Mouse (Mus musculus) heart, postnatal 0 days (tissue): ENCODE data around the gene Olfr288. TPM values are rescaled to one million over a fixed set of nuclear protein-coding genes. Genes with fewer than 3 reads are reported as not detected.
A peak's percentile ranks its signal among the peaks of the same experiment; 100 is the strongest.

Source experiments
- ATAC-seq: fragments of 200-750 bp; cut with Nextera tagmentation; 2 replicates; pipeline ENCODE4 v1.8.0; 2017; ENCODE audit warnings: low read depth, moderate number of reproducible peaks, moderate library complexity; ENCODE audit not compliant: insufficient read depth
- DNase-seq: peaks from one replicate; pipeline ENCODE4 v3.0.0-alpha.2; 2016; ENCODE audit warnings: low spot score
- H3K27ac ChIP-seq: fragments of 300-500 bp; sonication (generic); 2 replicates; pipeline ENCODE4 v1.5.1; 2014; ENCODE audit warnings: low read depth, mild to moderate bottlenecking
- H3K27me3 ChIP-seq: fragments of 300-500 bp; sonication (generic); 2 replicates; pipeline ENCODE4 v1.6.1; 2014; ENCODE audit warnings: low read length, mixed read lengths; ENCODE audit not compliant: control insufficient read depth, insufficient read depth
- H3K36me3 ChIP-seq: fragments of 300-500 bp; sonication (generic); replicated peaks from 2 replicates; pipeline ENCODE4 v1.6.1; 2014; ENCODE audit warnings: low read length, mixed read lengths; ENCODE audit not compliant: control insufficient read depth, insufficient read depth
- H3K4me1 ChIP-seq: fragments of 300-500 bp; sonication (generic); 2 replicates; pipeline ENCODE4 v1.6.1; 2014; ENCODE audit warnings: antibody characterized with exemption; ENCODE audit not compliant: control insufficient read depth, insufficient read depth
- H3K4me2 ChIP-seq: fragments of 300-500 bp; sonication (generic); 2 replicates; pipeline ENCODE4 v1.6.1; 2014; ENCODE audit warnings: low read depth, mild to moderate bottlenecking, low read length, moderate library complexity
- H3K4me3 ChIP-seq: fragments of 300-500 bp; sonication (generic); 2 replicates; pipeline ENCODE4 v1.5.1; 2014; ENCODE audit warnings: low read depth, low read length
- H3K9ac ChIP-seq: fragments of 300-500 bp; sonication (generic); replicated peaks from 2 replicates; pipeline ENCODE4 v1.6.1; 2014; ENCODE audit warnings: low read depth, low read length, mixed read lengths
- H3K9me3 ChIP-seq: fragments of 300-500 bp; sonication (generic); replicated peaks from 2 replicates; pipeline ENCODE4 v1.6.1; 2016; ENCODE audit warnings: low read length; ENCODE audit not compliant: control insufficient read depth
- CTCF ChIP-seq: IDR thresholded peaks from 2 replicates; pipeline ENCODE4 v1.5.1; 2016; ENCODE audit warnings: antibody characterized with exemption, control low read depth, low read depth
- EP300 ChIP-seq: IDR thresholded peaks from 2 replicates; pipeline ENCODE4 v1.6.1; 2016; ENCODE audit warnings: antibody characterized with exemption, low read depth
- WGBS: fragments of 180-500 bp; shearing (Covaris S2); extraction: QIAGEN DNeasy Blood & Tissue Kit; methylation state at CpG from one replicate; pipeline ENCODE4 v1.1.7; 2014; 5-methylcytosine and 5-hydroxymethylcytosine counted together
- polyA plus RNA-seq: library from polyadenylated mRNA; unstranded; fragments of >200 nt; fragmentation: Nextera tagmentation; extraction: Ambion mirVana; gene quantifications from 2 replicates; pipeline ENCODE4 v1.2.1, GENCODE M21; 2015
- total RNA-seq: library from RNA; depleted of rRNA; stranded (reverse); fragments of >200 nt; gene quantifications from 2 replicates; pipeline ENCODE4 v1.2.3, GENCODE M21; 2014; ENCODE audit warnings: low replicate concordance

Olfr288 gene
- total and polyA plus RNA-seq, 2 experiments from 2014 or later, result not detected

GRCm38 (mm10) chr15:98172113-98172512 is 23.2 kb downstream of the Olfr288 start:
- no peak overlapping the region for H3K4me3 ChIP-seq
- WGBS, result 79% methylated on average over 5 of the region's 5 CpGs
- no peak overlapping the region for H3K9ac ChIP-seq
- ATAC-seq, result no peak
- no peak overlapping the region for H3K27ac ChIP-seq
- no peak overlapping the region for H3K4me2 ChIP-seq
- H3K4me1 ChIP-seq, result no peaks in the 10 kb centered on the region; the same call in 1 of the 2 replicates
- H3K36me3 ChIP-seq, result no peaks in the 10 kb centered on the region
- no peak for DNase-seq
- no peaks in the 10 kb centered on the region for H3K9me3 ChIP-seq
- H3K27me3 ChIP-seq, result peaks cover 29% of the 10 kb centered on the region
- TF ChIP-seq EP300, result no peak
- TF ChIP-seq CTCF, result no peak

- peaks cover 5% of the 10 kb centered on the region for H3K4me1 ChIP-seq
- TF ChIP-seq CTCF (no peak), EP300 (no peak)
- H3K27me3 ChIP-seq, result peaks cover 37% of the 10 kb centered on the region
- 72% methylated on average over 9 of the region's 9 CpGs for WGBS
- H3K4me3 ChIP-seq, result no peak overlapping the region
- no peak overlapping the region for H3K27ac ChIP-seq
- DNase-seq (no peak), ATAC-seq (no peak)
- no peaks in the 10 kb centered on the region for H3K36me3 ChIP-seq
- no peak overlapping the region for H3K4me2 ChIP-seq
- H3K9ac ChIP-seq, result no peak overlapping the region
- H3K9me3 ChIP-seq, result no peaks in the 10 kb centered on the region
These were observed 24.4 kb downstream of the Olfr288 start for GRCm38 (mm10) chr15:98170917-98171316.

- H3K9ac ChIP-seq, result no peak overlapping the region
- no peak for DNase-seq
- peaks cover 43% of the 10 kb centered on the region for H3K27me3 ChIP-seq
- TF ChIP-seq CTCF (no peak), EP300 (no peak)
- H3K27ac ChIP-seq, result no peak overlapping the region
- 37% methylated on average over 7 of the region's 7 CpGs for WGBS
- ATAC-seq, result no peak
- peaks cover 5% of the 10 kb centered on the region for H3K4me1 ChIP-seq
- no peak overlapping the region for H3K4me2 ChIP-seq
- no peak overlapping the region for H3K4me3 ChIP-seq
- H3K9me3 ChIP-seq, result no peaks in the 10 kb centered on the region
- no peaks in the 10 kb centered on the region for H3K36me3 ChIP-seq
These were observed 25.0 kb downstream of the Olfr288 start for GRCm38 (mm10) chr15:98170365-98170764.

GRCm38 (mm10) chr15:98168622-98169004 is 26.7 kb downstream of the Olfr288 start:
- Histone ChIP-seq H3K4me3 (no peak overlapping the region), H3K4me1 (peaks cover 5% of the 10 kb centered on the region), H3K36me3 (no peaks in the 10 kb centered on the region), H3K9ac (no peak overlapping the region; the same call in 1 of the 2 replicates), H3K27ac (no peak overlapping the region), H3K27me3 (peaks cover 44% of the 10 kb centered on the region), H3K9me3 (no peaks in the 10 kb centered on the region), H3K4me2 (peak overlapping the region; percentile 72)
- DNase-seq (no peak), ATAC-seq (no peak)
- TF ChIP-seq CTCF, result no peak
- no peak for TF ChIP-seq EP300
- 17% methylated on average over 19 of the region's 19 CpGs for WGBS

- no peaks in the 10 kb centered on the region for H3K36me3 ChIP-seq
- H3K9ac ChIP-seq, result no peak overlapping the region; the same call in 1 of the 2 replicates
- peaks cover 5% of the 10 kb centered on the region for H3K4me1 ChIP-seq
- H3K27me3 ChIP-seq, result peaks cover 44% of the 10 kb centered on the region
- DNase-seq (peak; percentile 85), ATAC-seq (peak; percentile 55)
- 2% methylated on average over 58 of the region's 69 CpGs for WGBS
- no peak overlapping the region for H3K27ac ChIP-seq
- TF ChIP-seq CTCF (no peak), EP300 (no peak)
- peak overlapping the region; percentile 72 for H3K4me2 ChIP-seq
- peak overlapping the region; percentile 50 for H3K4me3 ChIP-seq
- no peaks in the 10 kb centered on the region for H3K9me3 ChIP-seq
These were observed 27.4 kb downstream of the Olfr288 start for GRCm38 (mm10) chr15:98167645-98168621.
